Mouse (Mus musculus): ENCODE measurements at regions not wholly inside any gene's neighbourhood (a gene's known extent, or its start where the extent isn't known, plus 50 kb on each side); places are given as distances from the start of the nearest gene placed in this dataset.

DNA sequence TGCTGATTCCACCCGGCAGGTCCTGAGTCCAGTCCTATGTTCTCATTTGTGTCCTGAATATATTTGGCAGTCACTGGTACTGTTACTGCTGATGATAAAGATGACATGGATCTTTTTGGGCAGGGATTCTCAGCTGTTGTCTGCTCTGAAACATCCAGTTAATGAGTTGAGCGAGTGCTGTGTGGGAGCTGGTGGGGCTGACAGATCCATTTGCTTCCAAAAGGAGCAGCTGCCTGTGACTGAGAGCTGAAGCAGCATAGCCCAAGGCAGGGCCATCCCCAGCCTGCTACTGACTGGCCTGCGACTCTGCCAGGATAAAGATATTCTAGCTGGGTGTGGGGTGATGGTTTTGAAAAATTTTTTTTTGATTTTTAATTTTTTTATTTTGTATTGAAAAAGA lies 200.3 kb upstream of the Gm11042 start:
- no peak for DNase-seq

DNA sequence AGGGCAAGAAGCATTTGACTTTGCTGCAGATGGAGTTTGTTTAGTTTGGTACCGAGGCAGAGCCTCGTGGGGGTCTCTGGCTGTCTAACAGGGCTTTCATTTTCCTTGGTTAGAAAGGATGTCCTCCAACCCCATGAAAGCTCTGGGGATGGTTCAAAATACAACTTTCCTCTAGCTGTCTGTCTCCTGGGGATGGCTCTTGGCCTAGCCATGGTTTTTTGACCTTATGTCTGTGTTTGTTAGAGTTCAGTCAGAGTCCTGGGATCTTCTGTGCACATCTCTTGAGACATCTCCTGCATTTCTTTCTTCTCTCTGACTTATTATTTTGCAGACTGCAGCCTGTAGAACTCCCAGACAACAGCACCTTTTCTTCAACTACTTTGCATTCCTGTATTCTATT lies 186.6 kb upstream of the Gm11042 start:
- no peak for DNase-seq

DNA sequence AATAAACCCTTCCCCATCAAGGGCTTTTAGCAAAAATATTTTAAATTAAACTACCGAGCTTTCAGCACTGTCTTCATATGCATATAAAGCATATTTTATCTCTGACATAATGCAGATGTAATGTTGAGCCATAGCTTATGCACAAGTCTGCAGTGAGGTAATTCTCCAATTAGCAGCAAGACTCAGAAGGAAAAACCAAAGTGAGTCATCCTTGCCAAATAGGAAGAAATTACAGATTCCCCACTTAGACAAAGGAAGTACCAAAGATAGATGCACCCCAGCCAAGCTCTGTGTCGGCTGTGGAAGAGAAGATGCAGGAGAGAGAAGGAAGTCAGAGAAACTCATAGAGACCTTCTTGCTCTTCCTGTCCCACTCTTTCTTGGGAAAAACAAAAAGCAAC lies 161.4 kb upstream of the Gm11042 start:
- DNase-seq, result no peak

DNA sequence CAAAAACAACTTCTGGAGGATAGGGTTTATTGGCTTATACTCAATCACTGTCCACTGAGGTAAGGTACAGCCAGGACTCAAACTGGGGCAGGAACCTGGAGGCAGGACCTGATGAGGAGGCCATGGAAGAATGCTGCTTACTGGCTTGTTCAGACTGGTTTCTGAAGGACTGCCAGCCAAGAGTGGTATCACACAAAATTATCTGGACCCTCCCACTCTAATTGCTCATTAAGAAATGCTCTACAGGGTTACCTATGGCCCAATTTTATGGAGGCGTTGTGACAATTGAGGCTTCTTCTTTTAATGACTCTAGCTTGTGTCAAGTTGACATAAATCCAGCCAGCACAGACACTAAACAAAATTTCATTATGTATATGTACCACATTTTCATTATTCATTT lies 158.5 kb upstream of the Gm11042 start:
- DNase-seq, result no peak

DNA sequence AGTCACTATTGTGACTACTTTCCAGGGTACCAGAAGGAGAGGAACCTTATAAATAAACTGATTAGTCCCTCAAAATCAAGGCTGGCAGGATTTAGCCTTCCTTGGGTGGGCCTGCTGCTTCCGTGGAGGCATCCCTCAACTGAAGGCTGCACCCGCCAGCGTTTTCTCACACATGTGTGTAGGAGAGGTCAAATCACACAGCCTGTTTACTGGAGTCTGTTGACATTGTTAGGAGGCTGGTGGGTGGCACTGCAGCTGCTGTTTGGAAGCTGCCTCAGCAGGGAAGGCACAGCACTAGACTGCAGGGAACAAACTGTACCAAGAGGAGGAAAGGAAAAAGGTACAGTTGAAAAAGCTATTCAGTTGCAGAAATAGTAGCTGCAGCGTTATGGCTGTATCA lies 142.3 kb upstream of the Gm11042 start:
- DNase-seq, result no peak

DNA sequence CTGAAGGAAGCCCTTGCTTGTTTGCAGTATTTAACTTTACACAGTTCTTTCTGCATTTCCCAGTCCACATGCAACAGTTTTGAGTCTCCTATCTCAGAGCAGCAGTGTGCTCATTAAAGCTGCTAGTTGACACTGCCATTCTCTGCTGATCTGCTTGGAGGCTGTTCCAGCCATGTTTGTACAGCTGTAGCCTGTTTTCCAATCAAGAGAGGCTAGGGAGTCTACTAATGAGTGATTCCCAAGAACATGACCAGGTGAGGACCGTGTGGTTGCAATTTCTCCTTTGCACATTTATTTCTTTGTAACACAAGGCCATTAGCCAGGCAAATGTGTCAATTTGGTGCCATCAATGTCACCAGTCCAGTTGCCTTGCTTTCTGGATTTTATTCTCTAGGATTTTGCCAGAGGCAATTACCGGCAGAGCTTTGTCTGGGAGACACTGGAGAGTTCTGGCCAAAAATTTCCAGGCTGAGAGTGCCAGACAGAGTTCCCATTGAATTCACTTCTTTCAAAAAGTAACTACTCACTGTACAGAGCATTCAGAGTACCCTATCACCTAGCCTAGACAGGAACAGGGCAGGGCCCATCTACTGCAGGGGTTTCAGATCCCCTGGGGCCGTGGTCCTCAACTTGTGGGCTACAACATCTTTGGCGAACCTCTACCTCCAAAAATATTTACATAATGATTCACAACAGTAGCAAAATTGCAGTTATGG lies 136.3 kb upstream of the Gm11042 start:
- DNase-seq, result no peak

DNA sequence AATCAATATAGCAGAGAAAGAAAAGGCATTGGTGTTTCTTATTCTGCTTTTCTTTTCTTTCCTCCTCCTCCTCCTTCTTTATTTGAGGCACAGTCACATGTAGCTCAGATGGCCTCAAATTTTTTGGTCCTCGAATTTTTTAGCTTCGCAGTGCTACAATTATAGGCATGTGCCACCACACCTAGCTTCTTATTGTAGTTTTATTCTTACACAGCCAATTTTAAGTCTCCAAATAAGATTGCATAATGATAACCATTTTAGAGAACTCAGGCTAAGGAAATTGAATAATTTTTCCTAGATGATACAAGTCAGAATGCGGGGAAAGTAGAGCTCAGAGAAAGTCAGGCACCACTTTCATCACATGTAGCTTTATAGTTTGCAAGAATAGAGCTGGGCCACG lies 132.1 kb upstream of the Gm11042 start:
- DNase-seq, result no peak

DNA sequence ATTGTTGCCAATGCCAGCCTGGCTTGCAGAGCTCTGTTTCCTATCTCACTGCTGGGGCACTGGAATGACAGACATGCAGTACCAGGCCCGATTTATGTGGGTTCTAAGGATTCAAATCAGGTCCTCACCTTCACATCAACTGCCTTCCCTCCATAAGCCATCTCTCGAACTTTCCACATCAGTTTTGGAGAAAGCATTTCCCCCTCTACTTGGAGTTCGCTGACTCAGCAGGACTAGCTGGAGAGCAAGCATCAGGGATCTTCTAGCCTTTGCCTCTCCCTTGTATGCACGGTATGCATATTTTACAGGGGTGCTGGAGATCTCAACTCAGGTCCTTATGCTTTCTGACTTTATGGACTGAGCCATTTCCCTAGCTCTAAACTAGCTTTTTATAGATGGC lies 118.7 kb upstream of the Gm11042 start:
- DNase-seq, result no peak

DNA sequence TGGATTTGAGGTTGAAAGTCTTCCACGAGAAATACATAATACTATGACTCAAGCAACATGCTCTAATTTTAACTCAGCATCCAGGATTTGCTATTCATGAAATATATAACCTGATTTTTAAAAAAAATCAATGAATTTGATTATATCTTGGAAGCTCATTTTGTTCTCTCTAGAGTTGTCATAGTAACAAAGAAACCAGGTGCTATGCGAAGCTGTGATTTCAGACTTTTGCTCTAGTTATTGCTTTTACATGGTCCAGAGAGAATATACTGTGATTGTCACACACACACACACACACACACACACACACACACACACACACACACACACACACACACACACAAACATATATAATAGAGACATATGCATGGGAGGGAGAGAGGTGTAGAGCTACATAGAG lies 98.5 kb upstream of the Gm11042 start:
- no peak for DNase-seq

DNA sequence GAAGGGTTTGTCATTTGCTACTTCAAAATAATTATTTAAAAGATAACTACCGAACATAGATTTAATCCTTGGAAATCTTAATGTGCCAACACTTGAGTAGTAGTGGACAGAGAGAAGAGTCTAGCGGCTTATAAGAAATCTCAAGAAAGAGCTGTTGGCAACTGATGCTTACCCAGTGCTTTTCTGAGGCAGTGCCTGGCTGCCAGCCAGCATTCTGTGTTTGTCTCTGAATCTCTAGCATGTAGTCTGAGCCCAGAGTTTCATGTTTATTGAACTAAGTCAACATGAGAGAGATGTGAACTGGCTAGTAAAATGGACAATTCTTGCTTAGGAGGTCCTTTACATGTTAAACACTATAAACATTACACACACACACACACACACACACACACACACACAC lies 94.3 kb upstream of the Gm11042 start:
- no peak for DNase-seq

DNA sequence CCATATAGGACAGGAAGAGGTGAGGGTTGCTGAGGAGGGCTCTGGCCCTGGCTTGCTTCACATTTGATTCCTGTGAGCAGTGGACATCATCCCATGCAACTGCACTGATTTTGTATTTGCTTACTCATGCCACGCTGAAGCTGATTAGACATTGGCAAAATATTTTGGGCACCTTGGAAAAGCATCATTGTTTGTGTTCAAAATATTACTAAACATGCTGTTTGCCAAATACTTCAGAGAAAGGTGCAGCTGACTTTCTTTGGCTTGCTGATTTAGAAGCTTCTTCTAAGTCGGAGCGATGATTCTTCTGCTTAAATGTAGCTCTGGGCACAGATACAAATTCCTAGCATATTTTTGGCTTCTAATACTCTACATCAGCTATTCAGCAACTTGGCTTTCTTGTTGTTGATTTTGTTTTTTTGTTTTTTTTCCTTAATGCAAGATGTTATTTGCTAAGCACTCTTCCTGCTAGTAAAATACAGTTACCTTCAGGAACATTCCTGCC lies 91.4 kb upstream of the Gm11042 start:
- DNase-seq, result no peak

DNA sequence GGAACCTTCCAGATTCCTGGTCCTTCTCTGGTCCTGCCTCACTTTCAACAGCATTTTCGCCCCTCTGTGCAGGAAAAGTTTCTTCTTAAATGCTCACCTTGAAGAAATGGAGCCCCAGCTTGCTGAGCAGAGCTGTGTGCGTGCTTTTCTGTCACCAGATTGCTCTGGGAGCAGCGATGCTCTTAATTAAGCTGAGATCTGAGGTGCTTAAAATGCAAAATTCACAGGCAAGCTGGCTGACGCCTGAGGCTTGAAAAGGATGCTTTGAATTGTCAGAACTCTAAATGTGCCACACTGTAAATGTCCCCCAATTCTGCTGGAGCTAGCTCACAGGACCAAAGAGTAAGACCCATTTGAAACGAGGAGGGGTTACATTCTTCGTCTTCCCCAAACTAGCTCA lies 73.6 kb upstream of the Gm11042 start:
- DNase-seq, result no peak
